Mouse (Mus musculus): Measurements from ENCODE around the gene Wbp1. TPM values are rescaled to one million over a fixed set of nuclear protein-coding genes. Genes with fewer than 3 reads are reported as not detected.

Wbp1 gene
- polyA plus RNA-seq, 1 experiment from 2014 or later: 37.9 TPM

DNA sequence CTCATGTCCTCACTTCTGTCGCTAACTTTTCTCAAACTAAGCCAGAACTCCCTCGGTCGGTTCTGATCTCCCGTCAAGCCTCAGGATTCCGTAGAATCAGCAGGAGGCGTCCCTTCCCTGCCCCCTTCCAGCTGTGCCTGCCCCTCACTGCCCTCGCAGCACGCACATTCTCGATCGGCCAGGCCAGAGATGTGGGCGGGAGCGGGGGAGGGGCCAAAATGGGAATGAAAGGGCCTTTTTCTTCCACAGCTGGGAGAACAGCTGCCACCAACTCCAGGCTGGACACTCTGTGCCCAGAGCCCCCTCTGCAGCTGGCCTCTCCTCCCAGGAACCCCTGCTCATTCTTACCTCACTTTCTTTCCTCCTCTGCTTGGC, 16.2 kb upstream of the Wbp1 start:
- Histone ChIP-seq H3K9me3 (replicated peaks) (no peaks in the 10 kb centered on the region), H3K27ac (peak overlapping the region; percentile 83), H3K27me3 (replicated peaks) (peaks cover 79% of the 10 kb centered on the region), H3K9ac (peak overlapping the region; percentile 71), H3K36me3 (no peaks in the 10 kb centered on the region), H3K4me2 (peak overlapping the region; percentile 70), H3K4me1 (peaks cover 69% of the 10 kb centered on the region), H3K4me3 (peak overlapping the region; percentile 57)
- peak; percentile 67 for ATAC-seq
- under 1% methylated on average over 12 of the region's 12 CpGs for WGBS (ENCODE audit: insufficient replicate concordance)

DNA sequence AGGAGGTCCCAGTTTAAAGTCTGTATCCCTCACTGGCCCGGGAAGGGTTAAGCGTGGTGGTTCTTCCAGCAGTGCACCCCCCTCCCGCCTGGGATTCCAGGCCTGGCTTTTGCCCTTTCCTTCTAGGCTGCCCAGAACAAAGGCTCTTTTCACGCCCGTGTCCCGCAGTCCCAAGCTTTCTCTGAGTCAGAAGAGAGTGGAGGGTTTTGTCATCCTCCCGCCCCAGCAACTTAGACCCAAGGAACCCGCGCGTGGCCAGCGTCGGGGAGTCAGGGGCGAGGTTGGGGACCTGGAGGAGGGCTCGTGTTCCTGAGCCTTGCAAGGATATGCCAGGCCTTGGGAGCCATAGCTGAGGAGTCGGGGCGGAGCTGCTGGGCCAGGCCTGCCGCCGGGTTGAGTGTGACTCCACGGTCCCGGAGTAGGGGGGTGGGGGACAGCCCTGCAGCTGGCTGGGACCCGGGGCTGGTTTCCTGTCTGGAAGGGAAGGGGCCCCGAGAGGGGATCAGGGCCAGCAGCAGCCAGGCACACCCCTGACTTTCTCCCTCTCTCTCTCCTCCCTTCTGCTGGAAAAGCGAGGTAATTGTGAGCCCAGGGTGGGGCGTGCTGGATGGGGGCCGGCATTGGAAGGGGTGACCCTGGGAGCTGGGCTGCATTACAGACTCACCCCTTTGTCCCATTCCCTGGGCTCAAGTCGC, 15.7 kb upstream of the Wbp1 start:
- Histone ChIP-seq H3K9ac (peak overlapping the region; percentile 71), H3K4me3 (peak overlapping the region; percentile 57), H3K27ac (peak overlapping the region; percentile 83), H3K4me1 (peaks cover 64% of the 10 kb centered on the region), H3K27me3 (replicated peaks) (peaks cover 74% of the 10 kb centered on the region), H3K4me2 (peak overlapping the region; percentile 70), H3K36me3 (no peaks in the 10 kb centered on the region), H3K9me3 (replicated peaks) (no peaks in the 10 kb centered on the region)
- ATAC-seq: peak; percentile 53
- WGBS (ENCODE audit: insufficient replicate concordance): 4% methylated on average over 26 of the region's 26 CpGs

DNA sequence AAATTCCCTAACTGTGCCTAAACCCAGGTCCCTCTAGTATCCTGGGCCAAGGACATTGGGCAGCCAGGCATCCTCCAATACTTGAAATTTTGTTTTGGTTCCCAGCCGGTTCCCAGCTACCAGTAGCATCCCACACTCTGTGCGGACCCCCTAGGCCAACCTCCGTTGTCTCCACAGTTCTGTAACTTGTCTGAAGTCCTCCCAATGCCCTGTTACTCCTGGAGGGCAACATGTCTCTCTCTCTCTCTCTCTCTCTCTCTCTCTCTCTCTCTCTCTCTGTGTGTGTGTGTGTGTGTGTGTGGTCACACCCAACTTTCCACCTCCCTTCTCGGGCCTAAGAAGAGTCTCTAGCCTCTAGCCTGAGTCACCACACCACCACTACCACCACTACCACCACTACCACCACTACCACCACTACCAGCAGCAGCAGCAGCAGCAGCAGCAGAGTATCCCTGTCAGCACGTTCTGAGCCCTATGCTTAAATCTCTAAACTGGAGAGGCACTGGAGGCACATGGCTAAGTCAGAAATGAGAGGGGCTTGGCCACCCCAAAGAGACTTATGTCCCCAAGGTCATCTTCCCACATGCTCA, 15.0 kb upstream of the Wbp1 start:
- Histone ChIP-seq H3K4me3 (peak overlapping the region; percentile 57), H3K4me2 (peak overlapping the region; percentile 70), H3K4me1 (peaks cover 61% of the 10 kb centered on the region), H3K9me3 (replicated peaks) (no peaks in the 10 kb centered on the region), H3K36me3 (no peaks in the 10 kb centered on the region), H3K27me3 (replicated peaks) (peaks cover 67% of the 10 kb centered on the region), H3K9ac (peak overlapping the region; percentile 71), H3K27ac (peak overlapping the region; percentile 83)
- no peak for ATAC-seq
- 32% methylated on average over 5 of the region's 5 CpGs for WGBS (ENCODE audit: insufficient replicate concordance)

DNA sequence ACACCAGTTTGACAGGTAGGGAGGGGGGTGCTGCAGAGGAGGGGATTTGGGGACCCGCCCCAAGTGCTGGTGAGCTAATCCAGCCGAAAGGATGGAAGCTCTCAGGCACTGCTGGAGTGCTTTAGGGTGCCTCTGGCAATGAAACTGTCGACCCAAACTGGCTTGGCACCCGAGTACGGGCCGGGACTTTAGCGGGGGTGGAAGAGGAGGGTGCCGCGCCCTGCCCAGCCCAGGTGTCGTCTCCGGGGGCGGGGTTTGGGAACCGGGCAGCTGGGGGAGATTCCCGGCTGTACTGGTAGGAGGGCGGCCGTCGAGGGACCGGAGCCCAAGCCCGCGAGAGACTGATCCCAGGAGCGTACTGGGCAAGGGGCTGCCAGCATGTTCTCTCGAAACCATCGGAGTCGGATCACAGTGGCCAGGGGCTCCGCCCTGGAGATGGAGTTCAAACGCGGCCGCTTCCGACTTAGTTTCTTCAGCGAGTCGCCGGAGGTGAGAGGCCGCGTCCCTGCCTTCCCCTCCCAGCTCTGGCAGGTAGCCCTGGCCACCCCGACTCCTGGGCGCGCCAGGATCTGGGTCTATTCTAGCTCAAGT, 14.3 kb upstream of the Wbp1 start:
- Histone ChIP-seq H3K27me3 (replicated peaks) (peaks cover 60% of the 10 kb centered on the region), H3K4me2 (peak overlapping the region; percentile 70), H3K4me1 (peaks cover 67% of the 10 kb centered on the region), H3K4me3 (peak overlapping the region; percentile 57), H3K36me3 (no peaks in the 10 kb centered on the region), H3K9me3 (replicated peaks) (no peaks in the 10 kb centered on the region), H3K9ac (peak overlapping the region; percentile 71), H3K27ac (0 out of 2 replicates have a peak overlapping the region, but pooled peaks have one; percentile 83)
- 29% methylated on average over 37 of the region's 37 CpGs for WGBS (ENCODE audit: insufficient replicate concordance)
- ATAC-seq: no peak

- Histone ChIP-seq H3K36me3 (no peaks in the 10 kb centered on the region), H3K27me3 (replicated peaks) (peaks cover 57% of the 10 kb centered on the region), H3K4me3 (peak within 1 kb of the TSS; percentile 57), H3K4me1 (peaks cover 67% of the 10 kb centered on the region), H3K9me3 (replicated peaks) (no peaks in the 10 kb centered on the region), H3K9ac (peak within 1 kb of the TSS; percentile 71), H3K27ac (peak within 1 kb of the TSS; percentile 83; the same call in 1 of the 2 replicates), H3K4me2 (peak within 1 kb of the TSS; percentile 70)
- ATAC-seq: no peak
- 57% methylated on average over 7 of the region's 7 CpGs for WGBS (ENCODE audit: insufficient replicate concordance)
These were observed 13.7 kb upstream of the Wbp1 start, which contains the start of gene Rtkn for GRCm38 (mm10) chr6:83134951-83135513. TSS of gene Rtkn (plus strand) at chr6:83135463.

DNA sequence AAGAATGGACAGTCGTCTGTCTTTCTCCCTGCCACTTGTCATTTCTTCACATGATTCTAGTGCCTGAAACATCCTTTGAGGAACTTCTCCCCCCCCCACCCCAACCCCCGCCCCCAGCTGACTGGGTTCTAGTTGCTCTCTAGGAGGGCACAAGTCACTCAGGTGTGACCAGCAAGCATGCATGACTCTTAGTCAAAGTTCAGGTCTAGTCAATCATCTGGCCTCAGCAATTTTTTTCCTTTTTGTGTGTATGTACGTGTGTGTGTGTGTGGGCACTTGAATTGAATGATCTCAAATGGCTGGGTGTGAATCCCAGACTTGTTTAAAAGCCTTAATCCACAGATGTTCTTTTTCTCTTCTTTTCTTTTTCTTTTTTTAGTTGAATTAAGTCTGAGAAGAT, 12.9 kb upstream of the Wbp1 start:
- Histone ChIP-seq H3K9me3 (replicated peaks) (no peaks in the 10 kb centered on the region), H3K4me3 (no peak overlapping the region), H3K36me3 (no peaks in the 10 kb centered on the region), H3K4me1 (peaks cover 66% of the 10 kb centered on the region), H3K9ac (no peak overlapping the region), H3K27ac (no peak overlapping the region), H3K27me3 (replicated peaks) (peaks cover 51% of the 10 kb centered on the region), H3K4me2 (no peak overlapping the region)
- WGBS (ENCODE audit: insufficient replicate concordance): 58% methylated on average over 3 of the region's 3 CpGs
- no peak for ATAC-seq

- no peaks in the 10 kb centered on the region for H3K36me3 ChIP-seq
- H3K4me2 ChIP-seq: no peak overlapping the region
- peaks cover 47% of the 10 kb centered on the region for H3K4me1 ChIP-seq
- H3K27ac ChIP-seq: peak overlapping the region; percentile 65
- peaks cover 36% of the 10 kb centered on the region for H3K27me3 ChIP-seq (replicated peaks)
- no peak overlapping the region for H3K9ac ChIP-seq
- no peak for ATAC-seq
- no peaks in the 10 kb centered on the region for H3K9me3 ChIP-seq (replicated peaks)
- no peak overlapping the region for H3K4me3 ChIP-seq
- WGBS (ENCODE audit: insufficient replicate concordance): 68% methylated on average over 9 of the region's 9 CpGs
These were observed 11.0 kb upstream of the Wbp1 start for GRCm38 (mm10) chr6:83132176-83132919.

DNA sequence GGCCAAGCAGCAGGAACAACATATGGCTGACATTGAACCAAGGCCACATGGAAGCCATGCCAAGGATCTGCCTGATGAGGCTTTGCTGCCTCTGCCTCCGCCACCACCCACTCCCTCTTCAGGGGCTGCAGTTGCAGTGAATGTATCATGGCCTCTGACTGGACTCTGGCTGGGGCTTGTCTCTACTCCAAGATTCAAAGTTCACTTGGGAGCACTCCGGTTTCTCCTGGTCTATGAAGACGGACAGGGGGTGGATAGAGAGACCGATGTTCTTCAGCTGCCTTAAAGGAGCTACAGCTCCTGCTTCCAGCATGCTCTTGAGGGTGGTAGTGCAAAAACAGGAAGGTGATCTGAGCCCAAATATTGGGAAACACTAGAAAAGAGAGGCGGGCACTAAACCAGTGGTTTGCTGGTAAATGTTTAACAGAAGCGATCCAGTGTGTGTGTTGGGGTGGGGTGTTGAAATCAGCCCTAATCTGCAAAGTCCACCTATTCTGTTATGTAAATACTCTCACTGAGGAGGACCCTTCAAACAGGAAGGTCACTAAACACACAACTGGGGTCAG, 10.2 kb upstream of the Wbp1 start:
- H3K4me1 ChIP-seq: peaks cover 39% of the 10 kb centered on the region
- ATAC-seq: peak; percentile 42
- no peaks in the 10 kb centered on the region for H3K9me3 ChIP-seq (replicated peaks)
- no peak overlapping the region for H3K4me3 ChIP-seq
- H3K9ac ChIP-seq: no peak overlapping the region
- no peaks in the 10 kb centered on the region for H3K36me3 ChIP-seq
- H3K4me2 ChIP-seq: no peak overlapping the region
- 53% methylated on average over 6 of the region's 6 CpGs for WGBS (ENCODE audit: insufficient replicate concordance)
- H3K27ac ChIP-seq: peak overlapping the region; percentile 65
- H3K27me3 ChIP-seq (replicated peaks): peaks cover 28% of the 10 kb centered on the region

GRCm38 (mm10) chr6:83127419-83127818, 6.1 kb upstream of the Wbp1 start:
- no peak overlapping the region for H3K4me3 ChIP-seq
- no peaks in the 10 kb centered on the region for H3K27me3 ChIP-seq (replicated peaks)
- no peak overlapping the region for H3K27ac ChIP-seq
- H3K36me3 ChIP-seq: peaks cover 9% of the 10 kb centered on the region
- no peak overlapping the region for H3K4me2 ChIP-seq
- no peak for ATAC-seq
- 81% methylated on average over 5 of the region's 5 CpGs for WGBS (ENCODE audit: insufficient replicate concordance)
- peaks cover 36% of the 10 kb centered on the region for H3K4me1 ChIP-seq
- no peak overlapping the region for H3K9ac ChIP-seq
- no peaks in the 10 kb centered on the region for H3K9me3 ChIP-seq (replicated peaks)

- no peaks in the 10 kb centered on the region for H3K9me3 ChIP-seq (replicated peaks)
- H3K9ac ChIP-seq: peak within 1 kb of the TSS; percentile 87
- H3K27me3 ChIP-seq (replicated peaks): no peaks in the 10 kb centered on the region
- peak within 1 kb of the TSS; percentile 93 for H3K4me2 ChIP-seq
- 30% methylated on average over 5 of the region's 5 CpGs for WGBS (ENCODE audit: insufficient replicate concordance)
- H3K36me3 ChIP-seq: peaks cover 9% of the 10 kb centered on the region
- H3K4me1 ChIP-seq: peaks cover 38% of the 10 kb centered on the region
- peak within 1 kb of the TSS; percentile 87 for H3K4me3 ChIP-seq
- no peak for ATAC-seq
- peak within 1 kb of the TSS; percentile 89 for H3K27ac ChIP-seq
These were observed 4.0 kb upstream of the Wbp1 start, which contains the start of gene Ino80b for GRCm38 (mm10) chr6:83125331-83125730. TSS of gene Ino80b (minus strand) at chr6:83125431.

DNA sequence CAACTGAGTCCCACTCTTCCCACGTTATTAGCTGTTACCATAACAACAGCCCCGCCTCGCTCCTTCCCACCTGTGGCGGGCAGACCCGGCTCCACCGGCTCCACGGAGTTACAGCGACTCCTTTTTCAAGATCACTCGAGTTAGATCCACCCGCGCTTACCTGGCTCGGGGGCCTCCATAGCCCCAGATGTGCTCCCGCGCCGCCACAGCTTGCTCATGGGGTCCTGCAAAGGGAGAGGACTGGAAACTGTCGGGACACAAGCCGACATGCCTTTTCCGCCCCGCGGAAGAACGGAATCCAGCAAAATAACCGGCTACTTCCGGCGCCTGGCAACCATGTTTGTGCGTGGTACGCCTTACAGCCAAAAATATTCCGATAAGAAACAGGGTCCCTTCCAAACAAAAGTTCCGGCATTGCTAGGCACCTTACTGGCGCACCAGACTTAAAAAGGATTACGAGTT, 3.5 kb upstream of the Wbp1 start:
- under 1% methylated on average over 30 of the region's 30 CpGs for WGBS (ENCODE audit: insufficient replicate concordance)

More for the DNA sequence above, 3.5 kb upstream of the Wbp1 start:
- H3K36me3 ChIP-seq: peaks cover 9% of the 10 kb centered on the region
- no peaks in the 10 kb centered on the region for H3K27me3 ChIP-seq (replicated peaks)
- H3K4me3 ChIP-seq: peak overlapping the region; percentile 87
- peak; percentile 9; the same call in 1 of the 2 replicates for ATAC-seq
- peak overlapping the region; percentile 93 for H3K4me2 ChIP-seq
- peak overlapping the region; percentile 87 for H3K9ac ChIP-seq
- peaks cover 43% of the 10 kb centered on the region for H3K4me1 ChIP-seq
- no peaks in the 10 kb centered on the region for H3K9me3 ChIP-seq (replicated peaks)
- peak overlapping the region; percentile 89 for H3K27ac ChIP-seq

Data from liver, embryonic 12.5 days (tissue).